Mouse (Mus musculus): ENCODE measurements around the gene Zeb2. TPM values are rescaled to one million over a fixed set of nuclear protein-coding genes. Genes with fewer than 3 reads are reported as not detected.

Gene Zeb2
- 31.5 TPM for polyA plus RNA-seq (2014; fragmentation: Illumina TruSeq; extraction: RNeasy Lipid Tissue Mini Kit (QIAGEN cat#74804); ENCODE audit: low read depth, low replicate concordance)

DNA sequence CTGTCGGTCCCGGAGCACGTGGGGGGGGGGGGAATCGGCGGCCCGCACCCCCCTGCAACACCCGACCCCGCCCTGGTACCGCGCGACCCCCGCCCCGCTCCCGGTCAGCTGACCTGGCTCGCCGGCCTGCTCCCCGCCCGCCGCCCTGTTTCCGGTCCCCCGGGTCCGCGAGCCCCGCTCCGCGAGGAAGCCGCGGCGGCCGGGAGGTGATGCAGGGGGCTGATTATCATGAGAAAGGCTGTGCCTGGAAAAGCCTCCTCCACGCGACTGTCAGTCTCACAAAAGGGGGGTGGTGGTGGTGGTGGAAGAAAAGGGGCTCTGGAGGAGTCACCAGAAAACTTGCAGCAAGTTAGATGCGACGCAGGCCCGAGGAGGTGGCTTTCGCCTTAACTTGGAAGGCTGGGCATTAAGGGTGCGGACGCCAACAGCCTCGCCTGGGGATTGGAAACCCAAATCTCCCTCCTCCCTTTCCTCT lies at the start of gene Zeb2:
Zeb2 (minus strand) TSS at position 309 of the 475 bp plus-strand sequence.

Other genes with a start within 250 kb of the Zeb2 start
- gene Gtdc1, start 189.7 kb downstream of the Zeb2 start, polyA plus RNA-seq (2014; fragmentation: Illumina TruSeq; extraction: RNeasy Lipid Tissue Mini Kit (QIAGEN cat#74804); ENCODE audit: low read depth, low replicate concordance): 26.2 TPM